Mouse (Mus musculus) lung, postnatal 0 days (tissue): ENCODE data around the gene Atoh1.

Experiments
- CTCF ChIP-seq: IDR thresholded peaks from 2 replicates; pipeline ENCODE4 v1.5.1; 2016; ENCODE audit warnings: antibody characterized with exemption, mild to moderate bottlenecking
- EP300 ChIP-seq: IDR thresholded peaks from 2 replicates; pipeline ENCODE4 v1.6.1; 2016; ENCODE audit warnings: antibody characterized with exemption, mild to moderate bottlenecking, control low read depth

DNA sequence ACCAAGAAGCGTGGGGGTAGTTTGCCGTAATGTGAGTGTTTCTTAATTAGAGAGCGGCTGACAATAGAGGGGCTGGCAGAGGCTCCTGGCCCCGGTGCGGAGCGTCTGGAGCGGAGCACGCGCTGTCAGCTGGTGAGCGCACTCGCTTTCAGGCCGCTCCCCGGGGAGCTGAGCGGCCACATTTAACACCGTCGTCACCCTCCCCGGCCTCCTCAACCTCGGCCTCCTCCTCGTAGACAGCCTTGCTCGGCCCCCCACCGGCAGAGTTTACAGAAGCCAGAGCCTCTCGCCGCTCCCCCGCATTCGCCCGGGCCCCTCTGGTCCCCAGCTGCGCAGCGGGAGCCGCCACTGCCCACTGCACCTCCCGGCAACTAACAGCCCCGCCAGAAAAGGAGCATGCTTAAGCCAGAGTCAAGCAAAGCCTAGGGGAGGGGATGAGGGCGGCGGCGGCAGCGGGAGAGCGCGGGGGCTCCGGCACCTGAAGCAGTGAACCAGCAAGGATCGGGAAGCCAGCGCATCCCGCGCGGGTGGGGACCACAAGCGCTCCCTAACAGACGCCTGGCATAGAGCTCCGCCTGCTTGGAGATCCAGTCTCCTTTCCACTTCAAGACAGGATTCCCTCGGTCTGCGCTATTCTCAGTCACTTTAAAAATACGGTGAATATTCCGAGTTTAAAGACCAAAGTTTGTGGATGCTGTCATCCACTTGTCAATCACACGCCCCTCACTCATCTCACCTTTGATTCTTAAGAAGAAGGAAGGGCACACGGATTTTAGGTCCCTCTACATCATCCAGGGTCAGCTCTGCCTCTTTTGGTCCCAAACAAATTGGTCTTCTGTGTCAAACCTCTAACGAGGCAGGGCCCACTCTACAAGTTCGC lies 5.8 kb downstream of the Atoh1 start:
- no peak for TF ChIP-seq CTCF
- TF ChIP-seq EP300: no peak
